Mouse (Mus musculus) limb, embryonic 11.5 days (tissue): Measurements from ENCODE around the gene Med1. TPM values are rescaled to one million over a fixed set of nuclear protein-coding genes. Genes with fewer than 3 reads are reported as not detected.
"Not testable (repeated sequence)": the region's sequence is repeated elsewhere in the genome, so short reads cannot be mapped to it uniquely, and the experiment has no call there.

Source experiments
- ATAC-seq: fragments of 200-750 bp; cut with Nextera tagmentation; 2 replicates; pipeline ENCODE4 v1.8.0; 2017; ENCODE audit warnings: low read depth; ENCODE audit not compliant: insufficient number of reproducible peaks, low FRiP score, low TSS enrichment
- DNase-seq: peaks from one replicate; pipeline ENCODE4 v3.0.0-alpha.2; 2015; ENCODE audit warnings: low spot score
- H3K27ac ChIP-seq: fragments of 300-500 bp; sonication (generic); replicated peaks from 2 replicates; pipeline ENCODE4 v1.5.1; 2014; ENCODE audit warnings: low read depth, mild to moderate bottlenecking, low read length
- H3K27me3 ChIP-seq: fragments of 300-500 bp; sonication (generic); 2 replicates; pipeline ENCODE4 v1.6.1; 2014; ENCODE audit warnings: mild to moderate bottlenecking, low read length, mixed read lengths; ENCODE audit not compliant: control insufficient read depth, insufficient read depth
- H3K36me3 ChIP-seq: fragments of 300-500 bp; sonication (generic); 2 replicates; pipeline ENCODE4 v1.6.1; 2014; ENCODE audit warnings: mild to moderate bottlenecking, low read length, moderate library complexity, mixed read lengths; ENCODE audit not compliant: control insufficient read depth, insufficient read depth
- H3K4me1 ChIP-seq: fragments of 300-500 bp; sonication (generic); 2 replicates; pipeline ENCODE4 v1.6.1; 2014; ENCODE audit warnings: low read length, mixed read lengths; ENCODE audit not compliant: control insufficient read depth, insufficient read depth
- H3K4me2 ChIP-seq: fragments of 300-500 bp; sonication (generic); 2 replicates; pipeline ENCODE4 v1.6.1; 2014; ENCODE audit warnings: low read depth, mild to moderate bottlenecking, moderate library complexity; ENCODE audit not compliant: severe bottlenecking
- H3K4me3 ChIP-seq: fragments of 300-500 bp; sonication (generic); 2 replicates; pipeline ENCODE4 v1.5.1; 2014; ENCODE audit warnings: low read depth, low read length
- H3K9ac ChIP-seq: fragments of 300-500 bp; sonication (generic); 2 replicates; pipeline ENCODE4 v1.6.1; 2014; ENCODE audit warnings: mild to moderate bottlenecking, low read length
- H3K9me3 ChIP-seq: fragments of 300-500 bp; sonication (generic); 2 replicates; pipeline ENCODE4 v1.6.1; 2016; ENCODE audit warnings: low read length; ENCODE audit not compliant: control insufficient read depth
- WGBS: fragments of 180-500 bp; shearing (Covaris S2); extraction: QIAGEN DNeasy Blood & Tissue Kit; methylation state at CpG from one replicate; pipeline ENCODE4 v1.1.7; 2014; 5-methylcytosine and 5-hydroxymethylcytosine counted together
- polyA plus RNA-seq: library from polyadenylated mRNA; unstranded; fragments of >200 nt; fragmentation: Nextera tagmentation; extraction: Ambion mirVana; gene quantifications from 2 replicates; pipeline ENCODE4 v1.2.1, GENCODE M21; 2014

Gene Med1
- polyA plus RNA-seq, 1 experiment from 2014 or later: 75.2 TPM

DNA sequence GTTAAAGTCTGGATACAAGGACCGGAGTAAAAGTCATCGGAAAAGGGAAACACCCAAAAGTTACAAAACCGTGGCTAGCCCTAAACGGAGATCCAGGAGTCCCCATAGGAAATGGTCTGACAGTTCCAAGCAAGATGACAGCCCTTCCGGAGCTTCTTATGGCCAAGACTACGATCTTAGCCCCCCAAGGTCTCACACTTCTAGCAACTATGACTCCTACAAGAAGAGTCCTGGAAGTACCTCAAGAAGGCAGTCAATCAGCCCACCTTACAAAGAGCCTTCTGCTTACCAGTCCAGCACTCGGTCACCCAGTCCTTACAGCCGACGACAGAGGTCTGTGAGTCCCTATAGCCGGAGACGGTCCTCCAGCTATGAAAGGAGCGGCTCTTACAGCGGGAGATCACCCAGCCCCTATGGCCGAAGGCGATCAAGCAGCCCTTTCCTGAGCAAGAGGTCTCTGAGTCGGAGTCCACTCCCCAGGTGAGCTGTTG is 10.9 kb upstream of the Med1 start:
- Histone ChIP-seq H3K9me3 (no peaks in the 10 kb centered on the region), H3K9ac (peak overlapping the region; percentile 98), H3K4me1 (0 out of 2 replicates have a peak, but pooled peaks cover 2% of the 10 kb centered on the region), H3K4me3 (peak overlapping the region; percentile 90), H3K27ac (no peak overlapping the region), H3K36me3 (no peaks in the 10 kb centered on the region; the same call in 1 of the 2 replicates), H3K4me2 (peak overlapping the region; percentile 83), H3K27me3 (no peaks in the 10 kb centered on the region)
- no peak for ATAC-seq
- DNase-seq: peak; percentile 22
- WGBS: under 1% methylated on average over 16 of the region's 16 CpGs

- H3K36me3 ChIP-seq: no peaks in the 10 kb centered on the region; the same call in 1 of the 2 replicates
- H3K9me3 ChIP-seq: no peaks in the 10 kb centered on the region
- H3K27ac ChIP-seq: peak overlapping the region; percentile 100
- peak overlapping the region; percentile 90 for H3K4me3 ChIP-seq
- DNase-seq: no peak
- no peaks in the 10 kb centered on the region for H3K27me3 ChIP-seq
- peak overlapping the region; percentile 98 for H3K9ac ChIP-seq
- 0 out of 2 replicates have a peak, but pooled peaks cover 2% of the 10 kb centered on the region for H3K4me1 ChIP-seq
- peak overlapping the region; percentile 83 for H3K4me2 ChIP-seq
- ATAC-seq: peak; percentile 37; the same call in 1 of the 2 replicates
- under 1% methylated on average over 37 of the region's 37 CpGs for WGBS
Observed at GRCm38 (mm10) chr11:98203351-98203911, 10.3 kb upstream of the Med1 start.

DNA sequence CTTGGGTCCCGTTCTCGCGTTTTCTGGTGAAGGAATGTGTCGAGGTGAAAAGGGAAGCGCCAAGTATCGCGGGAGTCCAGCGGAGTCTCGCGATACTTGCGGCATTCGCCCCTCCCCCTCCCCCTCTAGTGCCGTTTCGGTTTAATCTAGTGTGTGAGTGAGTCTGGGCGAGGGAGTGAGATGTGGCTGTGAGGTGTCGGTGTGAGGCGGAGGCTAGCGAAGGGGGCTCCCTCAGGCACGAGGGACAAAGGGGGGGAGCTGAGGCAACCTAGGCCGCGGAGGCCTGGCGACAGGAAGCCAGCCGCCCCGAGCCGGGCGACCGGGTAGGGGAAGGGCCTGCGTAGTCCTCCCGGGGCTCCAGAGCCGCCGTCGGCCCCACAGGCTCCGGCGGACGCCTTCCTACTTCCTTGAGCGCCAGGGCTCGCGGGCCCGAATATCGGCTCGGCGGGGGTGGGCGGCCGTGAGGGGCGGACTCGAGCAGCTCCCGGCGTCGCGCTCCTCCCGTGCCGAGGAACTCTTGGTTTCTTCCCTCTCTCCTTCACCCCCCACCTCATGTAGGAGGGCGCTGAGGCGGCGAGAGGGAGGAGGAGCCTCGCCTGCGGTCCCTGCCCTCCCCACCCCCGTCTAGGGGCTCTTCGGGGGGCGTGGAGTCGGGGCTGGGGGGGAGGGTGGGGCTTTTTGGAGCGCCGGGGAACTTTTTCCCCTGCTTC is 9.7 kb upstream of the Med1 start, which contains the start of gene Cdk12:
Gene Cdk12 (plus strand): TSS at position 419 of the 710 bp plus-strand sequence.
- Histone ChIP-seq H3K36me3 (no peaks in the 10 kb centered on the region; the same call in 1 of the 2 replicates), H3K27ac (peak within 1 kb of the TSS; percentile 100), H3K9me3 (no peaks in the 10 kb centered on the region), H3K4me2 (peak within 1 kb of the TSS; percentile 83), H3K4me3 (peak within 1 kb of the TSS; percentile 90), H3K27me3 (no peaks in the 10 kb centered on the region), H3K9ac (peak within 1 kb of the TSS; percentile 98), H3K4me1 (0 out of 2 replicates have a peak, but pooled peaks cover 2% of the 10 kb centered on the region)
- under 1% methylated on average over 49 of the region's 63 CpGs for WGBS
- DNase-seq: peak; percentile 99
- peak; percentile 90 for ATAC-seq

DNA sequence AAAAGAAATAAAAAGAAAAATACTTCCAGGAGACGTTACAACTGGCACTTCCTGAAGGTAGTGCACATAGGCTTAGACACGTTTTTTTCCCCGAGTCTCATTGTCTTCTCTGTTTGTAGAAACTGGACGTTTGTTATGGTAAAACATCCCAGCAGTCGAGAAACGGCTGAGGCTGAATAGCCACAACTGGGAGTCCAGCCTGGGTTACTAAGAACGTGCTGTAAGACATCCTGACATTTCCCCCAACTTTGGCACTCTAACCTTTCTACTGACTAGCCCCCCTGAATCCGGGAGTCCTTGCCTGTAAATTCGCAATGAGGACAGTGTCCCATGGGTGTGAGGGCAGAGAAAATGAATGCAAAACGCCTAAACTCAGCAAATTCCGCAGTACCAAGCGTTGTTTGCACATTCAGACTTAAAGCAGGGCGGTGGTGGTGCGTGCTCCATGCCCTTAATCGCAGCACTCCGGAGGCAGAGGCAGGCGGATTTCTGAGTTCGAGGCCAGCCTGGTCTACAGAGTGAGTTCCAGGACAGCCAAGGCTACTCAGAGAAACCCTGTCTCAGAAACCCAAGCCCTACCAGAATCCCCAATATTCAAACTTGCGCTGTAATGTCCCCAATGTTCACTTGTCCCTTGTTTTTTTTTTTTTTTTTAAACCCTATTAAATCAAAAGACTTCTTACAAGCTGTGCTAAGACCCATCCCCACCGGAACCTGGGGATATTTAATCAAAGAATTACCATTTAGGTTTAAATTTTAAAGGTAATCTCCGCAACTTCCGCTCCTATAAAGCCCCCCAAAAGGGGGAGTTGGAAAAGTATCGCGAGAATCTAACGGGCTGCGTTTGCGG is 8.9 kb upstream of the Med1 start:
- Histone ChIP-seq H3K4me1 (0 out of 2 replicates have a peak, but pooled peaks cover 1% of the 10 kb centered on the region), H3K4me3 (peak overlapping the region; percentile 90), H3K27ac (peak overlapping the region; percentile 68), H3K36me3 (no peaks in the 10 kb centered on the region; the same call in 1 of the 2 replicates), H3K9me3 (no peaks in the 10 kb centered on the region), H3K9ac (peak overlapping the region; percentile 71), H3K4me2 (peak overlapping the region; percentile 49), H3K27me3 (no peaks in the 10 kb centered on the region)
- DNase-seq: peak; percentile 51
- ATAC-seq: 0 out of 2 replicates have a peak, but pooled peaks have one; percentile 13
- 5% methylated on average over 27 of the region's 27 CpGs for WGBS

DNA sequence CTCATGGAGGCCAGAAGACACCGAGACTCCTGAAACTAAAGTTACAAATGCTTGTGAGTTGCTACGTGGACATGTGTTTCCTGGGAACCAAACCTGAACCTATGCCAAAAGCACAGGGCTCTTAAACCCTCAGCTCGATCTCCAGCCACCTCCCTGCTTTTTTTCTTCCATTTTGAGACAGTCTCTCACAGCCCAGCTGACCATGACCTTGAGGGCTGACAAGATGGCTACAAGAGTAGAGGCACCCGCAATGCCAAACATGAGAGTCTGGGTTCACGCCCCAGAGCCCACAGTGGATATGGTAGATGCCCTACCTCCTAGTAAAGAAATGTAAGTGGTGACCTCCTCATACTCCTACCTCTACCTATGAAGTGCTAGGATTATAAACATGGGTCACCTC is 2.3 kb downstream of the Med1 start:
- Histone ChIP-seq H3K4me3 (no peak overlapping the region), H3K36me3 (peaks cover 13% of the 10 kb centered on the region; the same call in 1 of the 2 replicates)
- 88% methylated on average over 5 of the region's 5 CpGs for WGBS

DNA sequence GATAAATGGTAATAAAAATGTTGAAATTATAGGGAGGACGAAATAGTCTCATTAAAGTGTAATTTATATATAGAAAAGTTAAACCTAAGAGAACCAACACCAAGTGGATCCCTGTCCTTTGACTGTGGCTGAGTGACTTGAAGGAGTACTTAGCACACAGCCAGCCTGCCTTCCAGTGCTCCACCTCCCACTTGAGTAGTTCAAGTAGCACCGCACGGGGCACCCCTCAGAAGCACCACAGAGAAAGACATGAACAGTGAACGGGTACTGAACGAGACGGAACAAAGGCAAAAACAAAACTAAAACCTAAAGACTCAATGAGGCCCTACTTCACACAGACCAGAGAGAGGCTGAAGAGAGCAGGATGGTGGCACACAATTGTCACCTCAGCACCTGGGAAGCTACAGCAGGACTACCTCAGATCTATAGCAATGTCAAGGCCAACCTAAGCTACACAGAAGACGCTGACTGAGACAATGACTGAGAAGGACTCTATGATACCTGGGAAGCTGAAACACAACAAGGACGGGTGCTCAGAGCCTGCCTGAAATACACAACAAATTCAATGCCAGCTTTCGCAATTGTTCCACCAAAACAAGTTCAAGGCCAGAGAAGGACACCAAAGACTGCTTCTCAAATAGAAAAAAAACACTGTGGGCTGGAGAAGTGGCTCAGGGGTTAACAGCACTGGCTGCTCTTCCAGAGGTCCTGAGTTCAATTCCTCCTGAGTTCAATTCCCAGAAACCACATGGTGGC is 5.3 kb downstream of the Med1 start:
- Histone ChIP-seq H3K36me3 (peaks cover 24% of the 10 kb centered on the region; the same call in 1 of the 2 replicates), H3K27me3 (no peaks in the 10 kb centered on the region), H3K4me3 (no peak overlapping the region), H3K4me2 (no peak overlapping the region), H3K9me3 (no peaks in the 10 kb centered on the region), H3K27ac (no peak overlapping the region), H3K9ac (no peak overlapping the region), H3K4me1 (peaks cover 6% of the 10 kb centered on the region)
- ATAC-seq (no peak), DNase-seq (no peak)
- 92% methylated on average over 9 of the region's 9 CpGs for WGBS

More for the DNA sequence above, 2.3 kb downstream of the Med1 start:
- Histone ChIP-seq H3K4me2 (no peak overlapping the region), H3K4me1 (peaks cover 6% of the 10 kb centered on the region), H3K27ac (no peak overlapping the region), H3K27me3 (no peaks in the 10 kb centered on the region), H3K9me3 (no peaks in the 10 kb centered on the region), H3K9ac (no peak overlapping the region)
- DNase-seq: no peak
- no peak for ATAC-seq

GRCm38 (mm10) chr11:98182149-98182548 is 10.9 kb downstream of the Med1 start:
- not testable (repeated sequence) for H3K4me2 ChIP-seq, H3K9me3 ChIP-seq, H3K27ac ChIP-seq, H3K4me3 ChIP-seq, ATAC-seq, H3K27me3 ChIP-seq, H3K9ac ChIP-seq, DNase-seq, H3K4me1 ChIP-seq
- peaks cover 17% of the 10 kb centered on the region; the same call in 1 of the 2 replicates for H3K36me3 ChIP-seq
- WGBS: 93% methylated on average over 3 of the region's 3 CpGs
